ENCODE assay signal across 21 mouse cellular contexts in genomic region chr1:106236986-106237385, GRCm38 (mm10).
DNase-seq lines count a peak whose midpoint lies in the region; ATAC-seq and TF ChIP-seq lines count a peak whose summit lies in the region.
"Had no signal": no experiment of that assay in that cellular context is flagged by ENCODE, and none has a peak within 500 bp of the region (broad histone marks: within the 10 kb centered on the region; RNA-seq: fewer than 3 reads in every experiment).

No protein-coding gene starts in this region.

- no peak for TF ChIP-seq CTCF in lung, embryonic 14.5 days (IDR thresholded peaks at IDR 0.05; ENCODE audit: low read depth)
- no peak for TF ChIP-seq CTCF in lung, adult 2 months (IDR thresholded peaks at IDR 0.05; ENCODE audit: insufficient read depth, low read length)
- TF ChIP-seq CTCF in Patski (IDR thresholded peaks at IDR 0.05): no peak

- no peak overlapping the region for H3K4me3 ChIP-seq in kidney, embryonic 16.5 days (ENCODE audit: low read length)
- no peak overlapping the region for H3K4me3 ChIP-seq in lung, embryonic 14.5 days (ENCODE audit: low read depth, low read length)
- H3K4me3 ChIP-seq in lung, adult 2 months (replicated peaks; ENCODE audit: extremely low read depth, low read depth, low read length): no peak overlapping the region
- H3K4me3 ChIP-seq: heart, embryonic 15.5 days; limb, embryonic 12.5 days; midbrain, embryonic 13.5 days; stomach, embryonic 15.5 days had no signal

- CTCF ChIA-PET in Patski (lab: Charles Lee): interaction anchor here (0.9 to 1.4 kb wide), 3 partner anchors 11 to 69 kb away, joined by 3 read pairs; no protein-coding TSS in a partner anchor

- no peaks in the 10 kb centered on the region for H3K36me3 ChIP-seq in kidney, embryonic 16.5 days (ENCODE audit: insufficient read depth, low read length)
- H3K36me3 ChIP-seq in lung, embryonic 14.5 days (ENCODE audit: insufficient read depth): no peaks in the 10 kb centered on the region
- H3K36me3 ChIP-seq: heart, embryonic 15.5 days; limb, embryonic 12.5 days; midbrain, embryonic 13.5 days; stomach, embryonic 15.5 days had no signal

- no peak for ATAC-seq in kidney, embryonic 16.5 days (ENCODE audit: low FRiP score, low TSS enrichment)
- ATAC-seq in lung, embryonic 14.5 days (ENCODE audit: insufficient read depth): peak; percentile 18; the same call in 1 of the 2 replicates
- peak; percentile 98 for ATAC-seq in Patski
- ATAC-seq: forebrain, embryonic 14.5 days; intestine, postnatal 0 days; midbrain, embryonic 13.5 days had no signal

- in situ Hi-C loops in Patski (cut with MboI; ENCODE audit: low pct_unique_long_range_greater_than_20kb): no loop called here

- POLR2A ChIA-PET in Patski (lab: Charles Lee): interaction anchor here (1.0 kb wide), 1 partner anchor 65 kb away, joined by 4 read pairs; no protein-coding TSS in a partner anchor

- H3K27me3 ChIP-seq in kidney, embryonic 16.5 days (ENCODE audit: insufficient read depth, low read length): no peaks in the 10 kb centered on the region
- no peaks in the 10 kb centered on the region for H3K27me3 ChIP-seq in lung, embryonic 14.5 days (ENCODE audit: insufficient read depth, low read length)
- no peaks in the 10 kb centered on the region for H3K27me3 ChIP-seq in Patski
- H3K27me3 ChIP-seq: heart, embryonic 15.5 days; limb, embryonic 12.5 days; midbrain, embryonic 13.5 days; stomach, embryonic 15.5 days had no signal

- no peak for DNase-seq in kidney, postnatal 36 days
- peak; percentile 36 for DNase-seq in lung, embryonic 14.5 days
- no peak for DNase-seq in lung, adult 2 months
- DNase-seq in Muller cell, postnatal 12 days (ENCODE audit: inconsistent ontology term): peak; percentile 89
- peak; percentile 42 for DNase-seq in Patski (ENCODE audit: low read depth, low spot score)
- DNase-seq: adrenal gland, adult 8-10 months; B cell, adult 2 months; cerebellum, adult 2 months; cerebellum, postnatal 14 days; gastrocnemius, postnatal 14 days; layer of hippocampus, adult 9-11 months; right cerebral cortex, postnatal 25 days had no signal

- H3K4me1 ChIP-seq in kidney, embryonic 16.5 days (ENCODE audit: insufficient read depth, low read length): peaks cover 14% of the 10 kb centered on the region
- H3K4me1 ChIP-seq in lung, embryonic 14.5 days (ENCODE audit: insufficient read depth): peaks cover 7% of the 10 kb centered on the region; the same call in 1 of the 2 replicates
- peaks cover 17% of the 10 kb centered on the region for H3K4me1 ChIP-seq in lung, adult 2 months (ENCODE audit: control insufficient read depth, insufficient read depth, low read length)

- H3K27ac ChIP-seq in kidney, embryonic 16.5 days (ENCODE audit: low read length): peak overlapping the region; percentile 34; the same call in 1 of the 2 replicates
- H3K27ac ChIP-seq in lung, embryonic 14.5 days (ENCODE audit: low read depth): no peak overlapping the region
- H3K27ac ChIP-seq: heart, embryonic 15.5 days; limb, embryonic 12.5 days; macrophage; midbrain, embryonic 13.5 days; stomach, embryonic 15.5 days had no signal

- no peak for TF ChIP-seq POLR2A in lung, adult 2 months (IDR thresholded peaks at IDR 0.05; ENCODE audit: borderline replicate concordance, extremely low read depth, low read depth, low read length)

- no peak overlapping the region for H3K4me2 ChIP-seq in kidney, embryonic 16.5 days (replicated peaks; ENCODE audit: low read depth, low read length)
- no peak overlapping the region for H3K4me2 ChIP-seq in lung, embryonic 14.5 days
- H3K4me2 ChIP-seq: heart, embryonic 15.5 days; limb, embryonic 12.5 days; liver, embryonic 11.5 days; midbrain, embryonic 13.5 days; stomach, embryonic 15.5 days had no signal

- H3K9ac ChIP-seq in kidney, embryonic 16.5 days (replicated peaks; ENCODE audit: low read length): no peak overlapping the region
- H3K9ac ChIP-seq in lung, embryonic 14.5 days: no peak overlapping the region
- H3K9ac ChIP-seq: heart, embryonic 15.5 days; limb, embryonic 12.5 days; midbrain, embryonic 13.5 days; stomach, embryonic 15.5 days had no signal

- H3K9me3 ChIP-seq in kidney, embryonic 16.5 days (ENCODE audit: low read length): no peaks in the 10 kb centered on the region
- no peaks in the 10 kb centered on the region for H3K9me3 ChIP-seq in lung, embryonic 14.5 days (ENCODE audit: low read depth, low read length)
- H3K9me3 ChIP-seq: heart, embryonic 15.5 days; limb, embryonic 12.5 days; midbrain, embryonic 13.5 days; stomach, embryonic 15.5 days had no signal

Comparison
In these comparisons a context has a peak if more than half of its experiments do, and no peak if none do; other contexts are left out.
1. DNase-seq: peak in lung, embryonic 14.5 days (single experiment), Muller cell, postnatal 12 days (single experiment) and Patski (single experiment); none in kidney, postnatal 36 days (0 of 2) and lung, adult 2 months (single experiment).